Mouse (Mus musculus): ENCODE data around the gene Dusp19.

DNA sequence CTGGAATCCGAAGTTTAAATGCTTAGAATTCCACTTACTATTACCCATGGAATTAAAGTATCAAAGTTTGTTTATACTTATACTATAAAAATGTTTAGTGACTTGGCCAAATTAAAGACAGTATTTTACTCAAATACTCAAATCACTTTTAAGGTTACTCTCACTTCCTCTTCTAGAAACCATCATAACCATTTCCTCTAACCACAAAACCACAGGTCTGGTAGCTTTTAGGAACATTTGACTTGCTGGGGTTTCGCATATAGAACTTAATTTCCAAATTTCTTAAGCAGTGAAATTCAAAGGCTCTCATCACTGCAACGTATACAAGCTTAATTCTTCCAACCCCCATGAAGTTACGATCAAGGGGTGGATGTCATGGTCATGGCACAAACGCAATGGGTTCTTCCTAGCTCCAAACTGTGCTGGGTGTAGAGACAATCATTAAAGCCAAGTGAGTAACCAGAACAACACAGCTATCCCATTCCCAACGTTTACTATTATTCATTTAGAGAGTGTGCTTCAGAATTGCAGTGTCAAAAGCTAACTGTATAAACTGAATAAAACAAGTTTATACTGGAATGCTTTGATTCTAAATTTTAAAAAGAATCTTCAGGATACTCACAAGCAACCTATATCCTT, 37.5 kb upstream of the Dusp19 start:
- no peak for TF ChIP-seq CTCF (IDR thresholded peaks at IDR 0.05; ENCODE audit: control insufficient read depth, insufficient read depth, low read length)
- TF ChIP-seq POLR2A (IDR thresholded peaks at IDR 0.05; ENCODE audit: borderline replicate concordance, control insufficient read depth, low read depth, low read length), result no peak

Measured in bone marrow, adult 2 months (tissue).